Comparison of ENCODE assay signal across 10 mouse cellular contexts in genomic region chr10:97219474-97219873, GRCm38 (mm10).
A peak's percentile ranks its signal among the peaks of the same experiment; 100 is the strongest.
DNase-seq lines count a peak whose midpoint lies in the region; ATAC-seq and TF ChIP-seq lines count a peak whose summit lies in the region.
"Had no signal": no experiment of that assay in that cellular context is flagged by ENCODE, and none has a peak within 500 bp of the region (broad histone marks: within the 10 kb centered on the region; RNA-seq: fewer than 3 reads in every experiment).

No protein-coding gene starts in this region.

- H3K36me3 ChIP-seq in kidney, adult 2 months (ENCODE audit: control insufficient read depth, insufficient read depth, low read length): no peaks in the 10 kb centered on the region
- H3K36me3 ChIP-seq in thymus, adult 2 months (ENCODE audit: control insufficient read depth, insufficient read depth, low read length): no peaks in the 10 kb centered on the region
- H3K36me3 ChIP-seq in hindbrain, embryonic 11.5 days (ENCODE audit: control insufficient read depth, insufficient read depth, low read length): no peaks in the 10 kb centered on the region
- H3K36me3 ChIP-seq: neural tube, embryonic 12.5 days had no signal

- no peak overlapping the region for H3K9ac ChIP-seq in hindbrain, embryonic 11.5 days (ENCODE audit: low read depth, low read length)
- H3K9ac ChIP-seq: neural tube, embryonic 12.5 days had no signal

- no peak overlapping the region for H3K4me2 ChIP-seq in hindbrain, embryonic 11.5 days (replicated peaks; ENCODE audit: low read depth, low read length)
- H3K4me2 ChIP-seq: neural tube, embryonic 12.5 days had no signal

- H3K4me3 ChIP-seq in kidney, adult 2 months (ENCODE audit: insufficient read depth, low read depth, low read length): no peak overlapping the region
- H3K4me3 ChIP-seq in thymus, adult 2 months (ENCODE audit: control insufficient read depth, insufficient read depth, low read length): no peak overlapping the region
- H3K4me3 ChIP-seq in hindbrain, embryonic 11.5 days (ENCODE audit: low read depth, low read length): no peak overlapping the region
- H3K4me3 ChIP-seq: layer of hippocampus, adult 2 months; neural tube, embryonic 12.5 days had no signal

- no peaks in the 10 kb centered on the region for H3K4me1 ChIP-seq in kidney, adult 2 months (ENCODE audit: control insufficient read depth, insufficient read depth, low read length)
- no peaks in the 10 kb centered on the region for H3K4me1 ChIP-seq in thymus, adult 2 months (replicated peaks; ENCODE audit: control insufficient read depth, insufficient read depth, low read length)
- H3K4me1 ChIP-seq in hindbrain, embryonic 11.5 days (replicated peaks; ENCODE audit: control insufficient read depth, insufficient read depth, low read length): no peaks in the 10 kb centered on the region
- H3K4me1 ChIP-seq: neural tube, embryonic 12.5 days had no signal

- no peak for TF ChIP-seq POLR2A in kidney, adult 2 months (IDR thresholded peaks at IDR 0.05; ENCODE audit: low read depth, low read length)
- TF ChIP-seq POLR2A in thymus, adult 2 months (IDR thresholded peaks at IDR 0.05; ENCODE audit: control insufficient read depth, extremely low read depth, insufficient read depth, low read length, poor library complexity): no peak

- 50% methylated on average over 3 of the region's 3 CpGs for WGBS in kidney, adult 2 months
- 86% methylated on average over 3 of the region's 3 CpGs for WGBS in thymus, adult 2 months
- 74% methylated on average over 3 of the region's 3 CpGs for WGBS in hindbrain, embryonic 11.5 days

- H3K9me3 ChIP-seq in hindbrain, embryonic 11.5 days (ENCODE audit: control insufficient read depth, low read length): no peaks in the 10 kb centered on the region
- H3K9me3 ChIP-seq: neural tube, embryonic 12.5 days had no signal

- H3K27me3 ChIP-seq in kidney, adult 2 months (replicated peaks; ENCODE audit: control insufficient read depth, insufficient read depth, low read length): no peaks in the 10 kb centered on the region
- H3K27me3 ChIP-seq in thymus, adult 2 months (ENCODE audit: control insufficient read depth, insufficient read depth, low read length): no peaks in the 10 kb centered on the region
- H3K27me3 ChIP-seq in hindbrain, embryonic 11.5 days (ENCODE audit: control insufficient read depth, insufficient read depth, low read length): no peaks in the 10 kb centered on the region
- H3K27me3 ChIP-seq: neural tube, embryonic 12.5 days had no signal

- TF ChIP-seq CTCF in kidney, adult 2 months (conservative IDR thresholded peaks at IDR 0.05; ENCODE audit: insufficient read depth, insufficient read length, low read depth, low read length): no peak
- no peak for TF ChIP-seq CTCF in thymus, adult 2 months (IDR thresholded peaks at IDR 0.05; ENCODE audit: borderline replicate concordance, control insufficient read depth, extremely low read depth, insufficient read depth, low read length, poor library complexity)

- no peak overlapping the region for H3K27ac ChIP-seq in kidney, adult 2 months (ENCODE audit: insufficient read depth, low read depth, low read length)
- H3K27ac ChIP-seq in thymus, adult 2 months (ENCODE audit: control insufficient read depth, insufficient read depth, low read length): no peak overlapping the region
- no peak overlapping the region for H3K27ac ChIP-seq in hindbrain, embryonic 11.5 days (ENCODE audit: low read depth, low read length)
- H3K27ac ChIP-seq: layer of hippocampus, adult 2 months; neural tube, embryonic 12.5 days had no signal

- peak; percentile 35 for DNase-seq in kidney, adult 2 months
- no peak for DNase-seq in kidney, adult 18-20 months
- DNase-seq in MN1 (ENCODE audit: low spot score): peak; percentile 39
- peak; percentile 47 for DNase-seq in adrenal gland, postnatal 10 days
- DNase-seq in gastrocnemius, adult 18-20 months (ENCODE audit: low spot score): peak; percentile 47
- peak; percentile 11 for DNase-seq in ovary, postnatal 14 days (ENCODE audit: low spot score)
- no peak for DNase-seq in thymus, adult 2 months
- no peak for DNase-seq in hindbrain, embryonic 11.5 days (ENCODE audit: low spot score)

- no peak for ATAC-seq in hindbrain, embryonic 11.5 days (ENCODE audit: low FRiP score)

Comparison
In these comparisons a context has a peak if more than half of its experiments do, and no peak if none do; other contexts are left out.
1. DNase-seq: peak in kidney, adult 2 months (single experiment), MN1 (single experiment), adrenal gland, postnatal 10 days (single experiment), gastrocnemius, adult 18-20 months (single experiment) and ovary, postnatal 14 days (single experiment); none in kidney, adult 18-20 months (single experiment), thymus, adult 2 months (single experiment) and hindbrain, embryonic 11.5 days (single experiment).